Mouse (Mus musculus) bone marrow, adult 2 months (tissue): ENCODE results near the gene Ankfn1. TPM values are rescaled to one million over a fixed set of nuclear protein-coding genes. Genes with fewer than 3 reads are reported as not detected.

Experiments used
- H3K27ac ChIP-seq: fragments of 200-500 bp; 2 replicates; pipeline ENCODE4 v1.5.1; 2012; ENCODE audit warnings: low read depth, mild to moderate bottlenecking, control low read depth, inconsistent platforms, low read length; ENCODE audit not compliant: control insufficient read depth, poor library complexity, insufficient read depth
- H3K4me1 ChIP-seq: fragments of 200-500 bp; 2 replicates; pipeline ENCODE4 v1.6.1; 2011; ENCODE audit warnings: low read length; ENCODE audit not compliant: control insufficient read depth, insufficient read depth
- H3K4me3 ChIP-seq: fragments of 200-500 bp; replicated peaks from 2 replicates; pipeline ENCODE3; 2011; ENCODE audit warnings: mild to moderate bottlenecking, low read depth, low read length, control low read depth; ENCODE audit not compliant: control insufficient read depth
- CTCF ChIP-seq: fragments of 200-500 bp; IDR thresholded peaks from 2 replicates; pipeline ENCODE4 v1.5.1; 2011; ENCODE audit warnings: low read length, control low read depth; ENCODE audit not compliant: control insufficient read depth, insufficient read depth
- POLR2A ChIP-seq: fragments of 200-500 bp; IDR thresholded peaks from 2 replicates; pipeline ENCODE4 v1.6.1; 2011; ENCODE audit warnings: low read depth, mild to moderate bottlenecking, control low read depth, low read length, borderline replicate concordance; ENCODE audit not compliant: control insufficient read depth
- WGBS: fragments of 180-500 bp; shearing (Covaris S2); methylation state at CpG from one replicate; pipeline ENCODE4 v1.1.7; 2018; 5-methylcytosine and 5-hydroxymethylcytosine counted together
- polyA plus RNA-seq: library from polyadenylated mRNA; stranded (reverse); fragments of >200 nt; gene quantifications from 2 replicates; pipeline ENCODE4 v1.2.4, GENCODE M21; 2011; ENCODE audit warnings: low replicate concordance; ENCODE audit not compliant: missing spikeins, insufficient read depth, insufficient read length

The Ankfn1 gene
- polyA plus RNA-seq, 1 experiment: not detected

DNA sequence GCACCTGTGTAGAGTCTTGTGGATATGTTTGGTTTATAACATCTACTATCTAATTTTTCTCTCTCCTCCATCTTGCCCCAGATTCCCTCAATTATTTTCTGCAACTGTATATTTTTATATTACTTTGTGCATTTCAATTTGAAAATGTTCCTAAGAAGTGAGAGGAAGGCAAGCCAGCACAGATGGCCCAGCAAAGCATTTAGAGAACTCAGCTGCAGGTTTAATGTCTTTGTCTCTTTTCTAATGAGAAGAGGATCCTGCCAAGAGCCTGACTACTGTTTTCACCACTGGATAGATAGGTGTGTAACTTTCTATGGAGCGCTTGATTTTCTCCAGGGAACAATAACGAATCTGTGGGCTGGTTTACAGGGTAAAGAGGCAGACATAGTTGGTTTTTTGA lies 161.6 kb downstream of the Ankfn1 start:
- WGBS: 70% methylated on average over 2 of the region's 2 CpGs
- no peak overlapping the region for H3K4me3 ChIP-seq

DNA sequence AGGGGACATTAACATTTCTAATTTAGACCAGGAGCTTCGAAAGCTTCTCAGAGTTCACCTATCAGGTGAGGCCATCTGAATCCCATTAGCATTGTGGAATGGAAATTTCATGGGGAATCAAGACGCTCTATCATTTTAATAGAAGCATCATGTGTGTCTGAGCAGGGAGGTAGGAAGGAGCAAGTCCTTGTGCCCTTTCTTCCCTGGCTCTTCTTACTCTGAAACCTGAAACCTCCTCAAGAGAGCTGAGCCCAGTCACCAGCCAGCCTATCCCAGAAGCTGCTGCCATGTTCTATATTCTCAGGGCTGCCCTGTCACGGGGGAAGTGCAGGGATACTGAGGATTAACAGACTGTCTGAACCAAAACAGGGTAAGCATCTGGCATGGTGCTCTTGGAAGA lies 165.9 kb downstream of the Ankfn1 start:
- no peak overlapping the region for H3K4me3 ChIP-seq
- H3K27ac ChIP-seq: no peak overlapping the region
- no peaks in the 10 kb centered on the region for H3K4me1 ChIP-seq
- 59% methylated on average over 3 of the region's 3 CpGs for WGBS
- TF ChIP-seq POLR2A: no peak
- TF ChIP-seq CTCF: no peak

More for the DNA sequence above, 161.6 kb downstream of the Ankfn1 start:
- TF ChIP-seq POLR2A (no peak), CTCF (no peak)
- Histone ChIP-seq H3K4me1 (no peaks in the 10 kb centered on the region), H3K27ac (no peak overlapping the region)

DNA sequence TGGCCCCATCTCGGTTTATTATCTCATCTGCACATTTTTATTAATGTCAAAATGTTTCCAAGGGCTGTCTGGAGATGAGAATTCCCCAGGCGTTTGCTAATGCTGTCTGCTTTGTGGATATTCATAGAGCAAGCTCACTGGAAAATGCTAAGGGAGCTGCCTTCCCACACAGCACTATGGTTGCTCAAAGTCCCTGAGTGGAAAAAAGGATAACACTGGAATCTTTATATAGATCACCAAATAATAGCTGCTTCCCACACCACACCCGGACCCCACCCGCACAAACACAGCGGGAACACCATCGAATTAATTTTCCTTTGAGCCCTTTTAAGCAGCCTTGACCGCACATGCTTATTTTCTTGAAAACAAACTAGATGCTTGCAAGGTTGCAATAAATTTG lies 169.4 kb downstream of the Ankfn1 start:
- TF ChIP-seq POLR2A (no peak), CTCF (no peak)
- H3K4me1 ChIP-seq: no peaks in the 10 kb centered on the region
- 79% methylated on average over 7 of the region's 7 CpGs for WGBS
- no peak overlapping the region for H3K4me3 ChIP-seq
- no peak overlapping the region for H3K27ac ChIP-seq

DNA sequence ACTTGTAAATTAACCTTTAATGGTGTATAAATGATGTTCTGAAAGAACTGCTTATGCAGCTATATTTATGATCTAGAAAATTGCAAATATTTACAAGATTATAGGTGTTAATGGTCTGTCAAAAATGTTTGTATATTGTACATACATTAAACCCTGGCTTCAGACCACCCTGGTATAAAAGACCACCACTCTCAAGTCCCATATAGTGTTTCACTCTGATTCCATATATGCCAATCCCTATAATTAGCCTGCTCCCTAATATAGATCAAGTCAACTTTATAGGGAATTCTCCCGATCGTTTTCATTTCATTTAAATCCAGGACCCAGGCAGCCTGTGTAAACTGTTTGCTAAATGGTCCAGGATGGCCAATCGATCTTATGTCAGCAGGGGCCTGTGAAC lies 170.2 kb downstream of the Ankfn1 start:
- H3K27ac ChIP-seq: no peak overlapping the region
- no peak overlapping the region for H3K4me3 ChIP-seq
- H3K4me1 ChIP-seq: no peaks in the 10 kb centered on the region
- TF ChIP-seq CTCF (no peak), POLR2A (no peak)
- WGBS: 83% methylated on average over 3 of the region's 3 CpGs

DNA sequence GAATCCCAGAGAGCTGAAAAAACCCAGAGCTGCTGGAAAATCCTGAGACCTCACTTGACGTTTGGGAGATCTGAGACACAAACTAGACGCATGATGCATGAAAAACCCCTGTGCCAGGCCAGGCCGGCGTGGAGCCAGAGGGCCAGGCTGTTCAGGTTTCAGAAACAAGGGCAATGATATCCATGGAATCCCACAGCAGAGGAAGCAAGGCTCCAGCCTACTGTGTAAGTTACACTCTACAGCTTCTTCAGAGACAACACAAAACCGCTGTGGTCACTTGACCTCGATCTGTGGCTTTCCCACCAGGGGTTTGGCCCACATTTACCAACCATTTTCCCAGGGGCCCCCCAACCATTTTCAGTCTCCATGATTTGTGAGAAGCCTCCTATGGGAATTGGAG lies 171.1 kb downstream of the Ankfn1 start:
- Histone ChIP-seq H3K27ac (no peak overlapping the region), H3K4me3 (no peak overlapping the region), H3K4me1 (no peaks in the 10 kb centered on the region)
- TF ChIP-seq CTCF (no peak), POLR2A (no peak)
- 83% methylated on average over 6 of the region's 6 CpGs for WGBS

DNA sequence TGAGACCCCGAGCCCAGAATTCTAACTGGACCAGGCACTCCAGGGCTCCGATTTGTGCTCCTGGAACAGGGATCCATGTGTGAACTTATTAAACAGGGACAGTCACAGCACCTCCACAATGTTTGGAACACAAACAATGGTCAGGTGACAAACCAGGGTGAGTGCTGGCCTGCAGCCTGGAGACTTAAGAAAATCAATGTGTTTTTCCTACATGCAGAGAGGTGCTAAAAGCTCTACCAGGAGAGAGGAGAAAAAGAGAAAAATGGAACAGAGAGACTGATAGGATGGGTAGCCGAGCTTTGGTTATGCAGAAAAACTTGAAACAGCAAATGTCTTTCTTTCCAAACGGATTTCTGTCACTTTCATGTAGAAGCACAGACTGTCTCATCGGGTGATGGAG lies 174.5 kb downstream of the Ankfn1 start:
- Histone ChIP-seq H3K27ac (no peak overlapping the region), H3K4me1 (no peaks in the 10 kb centered on the region), H3K4me3 (no peak overlapping the region)
- 76% methylated on average over 5 of the region's 5 CpGs for WGBS
- TF ChIP-seq CTCF (no peak), POLR2A (no peak)

DNA sequence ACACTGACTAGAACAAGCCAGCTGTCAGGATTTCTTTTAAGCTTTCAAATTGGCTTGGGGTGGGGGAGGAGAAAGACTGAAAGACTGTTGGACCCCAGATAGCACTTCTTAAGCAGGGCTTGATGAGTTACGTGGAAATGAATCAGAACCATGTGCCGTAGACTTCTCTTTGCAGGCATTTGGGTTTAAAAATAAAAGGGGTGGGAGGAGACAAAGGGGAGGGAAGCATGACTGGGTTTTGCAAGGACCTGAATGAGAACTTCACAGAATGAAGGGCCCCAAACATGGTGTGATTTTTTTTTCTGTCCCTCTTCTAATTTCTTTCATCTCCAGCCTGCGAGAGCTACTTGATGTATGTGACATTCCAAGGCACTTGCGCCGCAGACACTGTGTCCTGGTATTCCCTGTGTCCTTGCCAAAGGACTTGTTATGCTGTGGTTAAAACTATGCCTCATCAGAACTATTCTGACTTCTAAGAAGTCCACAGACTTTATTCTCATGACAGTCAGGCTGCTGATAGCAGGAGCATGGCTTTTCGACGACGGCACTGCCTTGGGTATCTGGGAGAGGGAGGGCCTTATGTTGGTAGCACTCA lies 176.4 kb downstream of the Ankfn1 start:
- WGBS: 83% methylated on average over 8 of the region's 8 CpGs
- no peak for TF ChIP-seq POLR2A
- TF ChIP-seq CTCF: no peak
- Histone ChIP-seq H3K4me1 (no peaks in the 10 kb centered on the region), H3K27ac (no peak overlapping the region), H3K4me3 (no peak overlapping the region)

DNA sequence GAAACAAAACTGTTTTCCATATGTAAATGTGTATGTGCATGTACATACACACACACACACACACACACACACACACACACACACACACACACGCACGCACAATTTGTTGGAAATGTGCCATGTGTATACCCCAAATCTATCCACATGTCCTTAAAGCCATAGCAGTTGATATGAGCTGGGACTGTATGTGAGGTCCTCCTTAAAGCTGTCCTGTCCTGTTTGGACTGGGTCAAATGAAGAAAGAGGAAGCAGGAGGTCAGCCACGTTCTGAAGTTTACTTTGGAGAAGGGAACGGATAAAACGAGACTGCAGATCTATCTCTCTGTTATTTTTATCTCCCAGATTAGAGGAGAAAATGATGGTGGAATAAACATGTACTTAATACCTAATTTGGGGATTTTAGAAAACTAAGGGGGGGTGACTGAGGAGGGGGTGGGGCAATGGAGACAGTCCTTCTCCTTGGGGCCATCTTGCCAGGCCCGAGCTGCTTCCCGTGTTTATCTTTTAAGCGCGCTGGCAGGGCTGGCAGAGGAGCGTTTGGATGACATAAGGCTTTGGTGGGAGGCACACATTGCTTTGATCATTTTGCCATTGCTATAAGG lies 187.1 kb downstream of the Ankfn1 start:
- Histone ChIP-seq H3K4me3 (no peak overlapping the region), H3K27ac (no peak overlapping the region), H3K4me1 (no peaks in the 10 kb centered on the region)
- TF ChIP-seq POLR2A: no peak
- no peak for TF ChIP-seq CTCF
- 76% methylated on average over 10 of the region's 10 CpGs for WGBS
